Mouse (Mus musculus): Measurements from ENCODE around the gene Myo9b.

The Myo9b gene

GRCm38 (mm10) chr8:71368366-71368765 is 95.9 kb downstream of the Myo9b start:
- DNase-seq, result no peak

GRCm38 (mm10) chr8:71369040-71369718 is 96.7 kb downstream of the Myo9b start:
- no peak for DNase-seq

- DNase-seq, result no peak
Measured at GRCm38 (mm10) chr8:71370711-71371235, 98.3 kb downstream of the Myo9b start.

- peak; percentile 96 to 97 for DNase-seq
Measured at GRCm38 (mm10) chr8:71371236-71371848, 98.8 kb downstream of the Myo9b start, which contains the start of gene Ocel1. Gene Ocel1 (plus strand): TSS chr8:71371298.

- peak in 1 of 2 experiments; percentile 40 for DNase-seq
Measured at GRCm38 (mm10) chr8:71372427-71372826, 99.9 kb downstream of the Myo9b start.

- DNase-seq, result no peak
Measured at GRCm38 (mm10) chr8:71373000-71373399, 100.5 kb downstream of the Myo9b start.

GRCm38 (mm10) chr8:71374616-71375206 is 102.2 kb downstream of the Myo9b start:
- DNase-seq, result peak in 1 of 2 experiments; percentile 42

GRCm38 (mm10) chr8:71375581-71376422 is 103.3 kb downstream of the Myo9b start:
- peak; percentile 81 to 86 for DNase-seq

- peak in 1 of 2 experiments; percentile 60 for DNase-seq
Measured at GRCm38 (mm10) chr8:71376423-71377030, 104.0 kb downstream of the Myo9b start.

GRCm38 (mm10) chr8:71379008-71379407 is 106.5 kb downstream of the Myo9b start:
- DNase-seq, result no peak

- no peak for DNase-seq
Measured at GRCm38 (mm10) chr8:71379512-71380075, 107.1 kb downstream of the Myo9b start.

GRCm38 (mm10) chr8:71380178-71381171 is 108.0 kb downstream of the Myo9b start:
- peak; percentile 51 to 54 for DNase-seq

- peak in 1 of 2 experiments; percentile 82 for DNase-seq
Measured at GRCm38 (mm10) chr8:71381421-71381970, 109.0 kb downstream of the Myo9b start, which contains the start of gene Nr2f6. Gene Nr2f6 (minus strand): TSS chr8:71381960.

- DNase-seq, result peak; percentile 85 to 92
Measured at GRCm38 (mm10) chr8:71381971-71382961, 109.8 kb downstream of the Myo9b start.

GRCm38 (mm10) chr8:71383396-71383795 is 110.9 kb downstream of the Myo9b start:
- DNase-seq, result peak in 1 of 2 experiments; percentile 12

GRCm38 (mm10) chr8:71383860-71384259 is 111.3 kb downstream of the Myo9b start:
- DNase-seq, result peak in 1 of 2 experiments; percentile 13

- DNase-seq, result no peak
Measured at GRCm38 (mm10) chr8:71385212-71385835, 112.8 kb downstream of the Myo9b start.

- no peak for DNase-seq
Measured at GRCm38 (mm10) chr8:71388267-71388666, 115.8 kb downstream of the Myo9b start.
